Mouse (Mus musculus) heart, adult 2 months (tissue): ENCODE data around the gene Col9a3. TPM values are rescaled to one million over a fixed set of nuclear protein-coding genes. Genes with fewer than 3 reads are reported as not detected.

Source experiments
- DNase-seq, 2 experiments: peaks; one replicate each; pipeline ENCODE4 v3.0.0; 2021
- H3K27ac ChIP-seq: fragments of 200-600 bp; 2 replicates; pipeline ENCODE4 v1.8.1; 2022
- H3K27me3 ChIP-seq: fragments of 200-500 bp; 2 replicates; pipeline ENCODE4 v1.6.1; 2012; ENCODE audit warnings: mild to moderate bottlenecking, low read length, inconsistent platforms, mixed read lengths; ENCODE audit not compliant: control insufficient read depth, insufficient read depth
- H3K36me3 ChIP-seq: fragments of 200-500 bp; 2 replicates; pipeline ENCODE4 v1.6.1; 2012; ENCODE audit warnings: low read length, inconsistent platforms; ENCODE audit not compliant: control insufficient read depth, insufficient read depth
- H3K4me1 ChIP-seq: fragments of 200-500 bp; 2 replicates; pipeline ENCODE4 v1.6.1; 2011; ENCODE audit warnings: low read length; ENCODE audit not compliant: control insufficient read depth, insufficient read depth
- H3K4me3 ChIP-seq: fragments of 200-600 bp; 2 replicates; pipeline ENCODE4 v1.8.1; 2022
- H3K79me2 ChIP-seq: fragments of 200-500 bp; replicated peaks from 2 replicates; pipeline ENCODE4 v1.6.1; 2012; ENCODE audit warnings: mild to moderate bottlenecking, inconsistent platforms, low read length, moderate library complexity, mixed read lengths; ENCODE audit not compliant: control insufficient read depth, insufficient read depth
- H3K9ac ChIP-seq: fragments of 200-500 bp; 2 replicates; pipeline ENCODE4 v1.6.1; 2012; ENCODE audit warnings: low read depth, mild to moderate bottlenecking, control low read depth, inconsistent platforms, low read length, mixed read lengths
- CTCF ChIP-seq: fragments of 200-600 bp; IDR thresholded peaks from 2 replicates; pipeline ENCODE4 v1.8.1; 2022; ENCODE audit warnings: antibody characterized with exemption, mild to moderate bottlenecking, moderate library complexity
- EP300 ChIP-seq: fragments of 200-500 bp; IDR thresholded peaks from 2 replicates; pipeline ENCODE4 v1.6.1; 2011; ENCODE audit warnings: low read depth, low read length, control low read depth; ENCODE audit not compliant: insufficient read depth
- POLR2A ChIP-seq: fragments of 200-500 bp; IDR thresholded peaks from 2 replicates; pipeline ENCODE4 v1.6.1; 2011; ENCODE audit warnings: mild to moderate bottlenecking, low read depth, low read length, control low read depth; ENCODE audit not compliant: insufficient read depth
- WGBS: fragments of 180-500 bp; shearing (Covaris S2); methylation state at CpG from one replicate; pipeline ENCODE4 v1.1.7; 2018; 5-methylcytosine and 5-hydroxymethylcytosine counted together
- intact Hi-C: fragments of 180-260 bp; cut with DNase I; formaldehyde crosslinking; loops from one replicate; pipeline ENCODE4 v1.15.1; 2025
- long read RNA-seq: library from polyadenylated mRNA; stranded (forward); transcript quantifications from one replicate; pipeline ENCODE4 v2.0.0, GENCODE M21; 2021
- polyA plus RNA-seq: library from polyadenylated mRNA; depleted of rRNA; stranded (reverse); fragments of >200 nt; gene quantifications from 2 replicates; pipeline ENCODE4 v1.2.3, GENCODE M21; 2012; rRNA removed
- total RNA-seq, 2 experiments: library from RNA; stranded (reverse); gene quantifications; 2 replicates each; pipeline ENCODE4 v1.2.3; 2021

The Col9a3 gene
- total RNA-seq (under 1 TPM in 1 of 2 experiments, not detected in 1; 0.29 TPM), polyA plus RNA-seq (0.29 and 0.57 TPM in 2 replicates)
- long read RNA-seq = 0 reads

DNA sequence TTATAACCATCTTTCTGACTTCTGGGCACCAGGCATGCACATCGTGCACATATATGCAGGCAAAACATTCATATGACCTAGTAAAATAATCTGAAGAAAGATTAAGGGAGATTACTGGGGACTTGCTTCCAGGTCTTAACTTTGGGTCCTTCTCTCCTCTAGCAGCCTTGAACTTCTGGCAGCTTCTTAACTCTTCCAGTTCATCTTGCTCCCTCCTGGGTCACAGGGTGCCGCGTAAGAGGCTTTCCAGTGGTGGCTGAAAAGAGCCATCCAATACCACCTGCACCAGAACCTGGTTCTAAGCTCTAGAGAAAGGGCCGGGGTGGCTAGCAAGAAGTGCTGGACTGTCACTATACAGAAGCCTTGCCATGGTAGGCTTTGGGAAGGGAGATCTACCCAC, at the start of gene Col9a3:
TSS of gene Col9a3 (plus strand) at position 301 of the 400 bp plus-strand sequence.
- intact Hi-C loops = no loop called here
- no peak for TF ChIP-seq CTCF
- TF ChIP-seq EP300 = no peak
- TF ChIP-seq POLR2A = no peak

DNA sequence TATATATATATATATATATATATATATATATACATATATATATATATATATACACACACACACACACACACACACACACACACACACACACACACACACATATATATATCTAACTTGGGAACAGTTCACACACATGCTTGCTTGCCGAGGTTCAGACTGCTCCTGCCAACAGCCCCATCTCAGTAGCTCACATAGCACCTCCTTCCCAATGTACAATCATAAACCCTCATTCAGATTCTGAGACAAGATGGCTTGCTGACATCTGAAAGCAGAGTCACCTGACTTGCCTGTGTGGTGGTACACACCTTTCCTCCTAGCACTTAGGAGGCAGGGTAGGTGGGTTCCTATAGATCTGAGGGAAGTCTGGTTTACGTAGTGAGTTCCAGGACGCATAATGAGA, 45.2 kb upstream of the Col9a3 start:
- no peak for DNase-seq
- no peaks in the 10 kb centered on the region for H3K27me3 ChIP-seq
- TF ChIP-seq CTCF (no peak), POLR2A (no peak), EP300 (no peak)
- WGBS = 74% methylated on average over 3 of the region's 3 CpGs
- intact Hi-C loops = no loop called here
- H3K36me3 ChIP-seq = no peaks in the 10 kb centered on the region
- H3K27ac ChIP-seq = no peak overlapping the region
- no peaks in the 10 kb centered on the region for H3K79me2 ChIP-seq
- no peak overlapping the region for H3K4me3 ChIP-seq
- no peaks in the 10 kb centered on the region for H3K4me1 ChIP-seq
- no peak overlapping the region for H3K9ac ChIP-seq

More for the DNA sequence above, at the start of gene Col9a3:
- no peak within 1 kb of the TSS for H3K9ac ChIP-seq
- DNase-seq = no peak
- H3K79me2 ChIP-seq = no peaks in the 10 kb centered on the region
- H3K27ac ChIP-seq = no peak within 1 kb of the TSS
- no peak within 1 kb of the TSS for H3K4me3 ChIP-seq
- H3K36me3 ChIP-seq = no peaks in the 10 kb centered on the region
- H3K27me3 ChIP-seq = no peaks in the 10 kb centered on the region
- 53% methylated on average over 4 of the region's 4 CpGs for WGBS
- no peaks in the 10 kb centered on the region for H3K4me1 ChIP-seq

DNA sequence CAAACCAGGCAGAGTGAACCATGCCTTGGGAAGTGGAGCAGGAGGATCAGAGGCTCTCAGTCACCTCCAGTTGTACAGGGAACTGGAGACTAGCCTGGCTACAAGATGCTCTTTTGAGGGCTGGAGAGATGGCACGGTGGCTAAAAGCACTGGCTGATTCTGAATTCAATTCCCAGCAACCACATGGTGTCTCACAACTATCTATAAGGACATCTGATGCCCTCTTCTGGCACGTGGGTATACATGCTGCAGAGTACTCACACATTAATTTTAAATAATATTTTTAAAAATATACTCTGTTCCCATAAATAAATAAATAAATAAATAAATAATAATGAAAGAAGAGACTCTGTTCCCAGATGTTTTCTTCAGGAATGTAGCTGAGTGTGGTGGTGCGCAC, 42.4 kb upstream of the Col9a3 start:
- DNase-seq = no peak
- Histone ChIP-seq H3K79me2 (no peaks in the 10 kb centered on the region), H3K9ac (no peak overlapping the region), H3K4me1 (no peaks in the 10 kb centered on the region), H3K4me3 (no peak overlapping the region), H3K27ac (no peak overlapping the region), H3K27me3 (no peaks in the 10 kb centered on the region), H3K36me3 (no peaks in the 10 kb centered on the region)
- 61% methylated on average over 3 of the region's 3 CpGs for WGBS
- TF ChIP-seq CTCF (peak; percentile 19; the same call in 1 of the 2 replicates), EP300 (no peak)
- intact Hi-C loops = no loop called here

DNA sequence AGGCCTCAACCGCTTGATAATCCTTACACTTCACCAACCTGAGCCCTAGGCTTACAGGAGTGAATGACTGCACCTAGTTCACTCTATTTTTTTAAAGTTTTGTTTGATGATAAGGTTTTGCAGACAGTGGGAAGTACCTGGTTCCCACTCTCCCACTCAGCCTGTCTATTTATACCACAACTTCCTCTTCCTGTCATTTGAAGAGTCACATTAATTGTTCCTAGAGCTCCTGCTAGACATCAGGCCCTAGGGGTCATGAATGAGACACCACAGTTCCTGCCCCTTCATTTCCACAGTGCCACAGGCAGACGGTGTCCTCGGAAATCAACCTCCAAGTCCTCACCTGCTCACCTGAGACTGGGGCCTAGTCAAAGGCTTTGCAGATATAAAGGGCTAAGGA, 41.1 kb upstream of the Col9a3 start:
- intact Hi-C loops = no loop called here
- TF ChIP-seq EP300 (no peak), CTCF (no peak), POLR2A (no peak)
- DNase-seq = no peak
- no peaks in the 10 kb centered on the region for H3K27me3 ChIP-seq
- H3K27ac ChIP-seq = no peak overlapping the region
- WGBS = 54% methylated on average over 3 of the region's 3 CpGs
- no peak overlapping the region for H3K4me3 ChIP-seq
- H3K79me2 ChIP-seq = no peaks in the 10 kb centered on the region
- H3K9ac ChIP-seq = no peak overlapping the region
- H3K36me3 ChIP-seq = no peaks in the 10 kb centered on the region
- no peaks in the 10 kb centered on the region for H3K4me1 ChIP-seq

DNA sequence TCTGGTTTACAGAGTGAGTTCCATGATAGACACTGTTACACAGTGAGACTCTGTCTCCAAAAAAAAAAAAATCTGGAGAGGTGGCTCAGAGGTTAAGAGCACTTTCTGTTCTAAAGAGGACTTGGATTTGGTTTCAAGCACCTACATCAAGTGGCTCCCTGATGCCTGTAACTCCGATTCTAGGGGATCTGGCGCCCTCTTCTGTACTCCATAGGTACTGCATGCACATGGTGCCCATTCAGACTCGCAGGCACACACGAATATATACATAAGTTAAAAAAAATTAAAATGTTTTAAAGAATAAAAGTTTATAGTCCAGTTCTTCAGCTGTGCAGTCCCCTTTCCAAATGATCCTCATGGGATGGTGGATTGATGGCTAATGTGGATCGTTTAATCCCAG, 37.3 kb upstream of the Col9a3 start:
- Histone ChIP-seq H3K9ac (no peak overlapping the region), H3K4me3 (no peak overlapping the region), H3K79me2 (no peaks in the 10 kb centered on the region), H3K36me3 (no peaks in the 10 kb centered on the region), H3K27ac (no peak overlapping the region), H3K27me3 (no peaks in the 10 kb centered on the region), H3K4me1 (no peaks in the 10 kb centered on the region)
- DNase-seq = no peak
- TF ChIP-seq CTCF (peak; percentile 60), EP300 (no peak)
- WGBS = 45% methylated on average over 5 of the region's 5 CpGs
- intact Hi-C loops = no loop called here

DNA sequence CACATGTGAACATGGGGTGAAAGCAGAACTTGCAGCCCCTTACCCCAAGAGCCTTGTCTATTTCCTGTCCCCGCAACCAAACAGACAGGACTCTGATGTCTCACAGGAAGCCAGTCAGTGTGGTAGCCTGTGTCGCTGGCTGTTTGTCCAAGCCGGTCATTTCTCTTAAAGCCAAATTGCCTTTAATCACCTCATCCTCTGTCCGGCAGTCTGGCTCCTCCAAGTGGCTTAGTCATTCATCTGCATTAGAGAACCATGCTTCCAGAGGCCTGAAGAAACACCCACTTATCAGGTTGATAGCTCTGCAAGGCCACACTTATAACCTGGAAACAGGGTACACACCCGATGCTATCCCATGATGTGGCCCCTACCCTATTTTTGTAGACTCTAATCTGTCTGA, 35.4 kb upstream of the Col9a3 start:
- TF ChIP-seq EP300 = no peak
- no peak for DNase-seq
- Histone ChIP-seq H3K27me3 (no peaks in the 10 kb centered on the region), H3K27ac (no peak overlapping the region), H3K4me1 (no peaks in the 10 kb centered on the region), H3K9ac (no peak overlapping the region), H3K36me3 (no peaks in the 10 kb centered on the region), H3K4me3 (no peak overlapping the region), H3K79me2 (no peaks in the 10 kb centered on the region)
- intact Hi-C loops = no loop called here
- 40% methylated on average over 5 of the region's 5 CpGs for WGBS
